Mouse (Mus musculus): Measurements from ENCODE around the gene Olfr215.

- TF ChIP-seq CTCF (IDR thresholded peaks at IDR 0.05) (no peak), EP300 (IDR thresholded peaks at IDR 0.05) (no peak)
Observed at GRCm38 (mm10) chr6:116607230-116607629, 23.2 kb upstream of the Olfr215 start.

Measured in lung, postnatal 0 days (tissue).